Mouse (Mus musculus) CH12.LX (cell line): ENCODE measurements at regions not wholly inside any gene's neighbourhood (a gene's known extent, or its start where the extent isn't known, plus 50 kb on each side); places are given as distances from the start of the nearest gene placed in this dataset.

Experiments used
- DNase-seq: peaks from one replicate; pipeline ENCODE4 v3.0.0-alpha.2; 2013; ENCODE audit errors: extremely low read depth
- H3K27ac ChIP-seq: 2 replicates; pipeline ENCODE4 v1.5.1; 2012; ENCODE audit warnings: low read depth, mild to moderate bottlenecking, control low read depth, moderate library complexity; ENCODE audit not compliant: insufficient read depth
- H3K27me3 ChIP-seq: replicated peaks from 2 replicates; pipeline ENCODE3; 2012; ENCODE audit warnings: inconsistent platforms
- H3K36me3 ChIP-seq, 2 experiments: replicated peaks in 1 of 2; 2 replicates each; pipeline versions ENCODE3 to v1.6.1; 2012; ENCODE audit warnings: inconsistent platforms in 1 of 2, low read length in 1 of 2, mild to moderate bottlenecking in 1 of 2, mixed read lengths in 1 of 2, moderate library complexity in 1 of 2; ENCODE audit not compliant: control insufficient read depth in 1 of 2, insufficient read depth in 1 of 2
- H3K4me1 ChIP-seq, 2 experiments: 2 replicates each; pipeline ENCODE4 v1.6.1; 2012; ENCODE audit warnings: inconsistent platforms in 1 of 2, moderate library complexity in 1 of 2; ENCODE audit not compliant: insufficient read depth in 2 of 2, control insufficient read depth in 1 of 2
- H3K4me2 ChIP-seq: 2 replicates; pipeline ENCODE4 v1.6.1; 2012; ENCODE audit warnings: low read depth, mild to moderate bottlenecking, control low read depth; ENCODE audit not compliant: poor library complexity, insufficient read depth, severe bottlenecking
- H3K4me3 ChIP-seq, 3 experiments: fragments of 150-350 bp in 1 of 3; sonication (generic) in 1 of 3; replicated peaks in 1 of 3; 2 replicates each; pipeline versions ENCODE3 to v1.5.1; 2011 to 2012; ENCODE audit warnings: low read depth in 2 of 3, low read length in 2 of 3, mild to moderate bottlenecking in 2 of 3, moderate library complexity in 2 of 3, control low read depth in 1 of 3, improper control_type of control experiment in 1 of 3, inconsistent platforms in 1 of 3, mixed read lengths in 1 of 3; ENCODE audit not compliant: poor library complexity in 1 of 3
- H3K79me2 ChIP-seq: replicated peaks from 2 replicates; pipeline ENCODE4 v1.6.1; 2012; ENCODE audit warnings: mild to moderate bottlenecking, moderate library complexity; ENCODE audit not compliant: control insufficient read depth, poor library complexity, insufficient read depth, severe bottlenecking; ENCODE audit errors: extremely low read depth
- H3K9ac ChIP-seq: 2 replicates; pipeline ENCODE4 v1.6.1; 2012; ENCODE audit warnings: low read depth, mild to moderate bottlenecking, control low read depth, moderate library complexity; ENCODE audit not compliant: insufficient read depth
- H3K9me3 ChIP-seq: replicated peaks from 2 replicates; pipeline ENCODE3; 2012; ENCODE audit warnings: low read length, inconsistent platforms, mixed read lengths
- BHLHE40 ChIP-seq: IDR thresholded peaks from 2 replicates; pipeline ENCODE4 v1.6.1; 2011; ENCODE audit warnings: mild to moderate bottlenecking, low read depth, low read length, improper control_type of control experiment
- CHD1 ChIP-seq: IDR thresholded peaks from 2 replicates; pipeline ENCODE4 v1.6.1; 2012; ENCODE audit warnings: low read depth, low read length, improper control_type of control experiment, inconsistent platforms
- CTCF ChIP-seq, 2 experiments: IDR thresholded peaks in 1 of 2; conservative IDR thresholded peaks in 1 of 2; 2 replicates each; pipeline ENCODE4 v1.5.1; 2011 to 2012; ENCODE audit warnings: low read depth in 2 of 2, low read length in 2 of 2, improper control_type of control experiment in 1 of 2, inconsistent platforms in 1 of 2, mild to moderate bottlenecking in 1 of 2, moderate library complexity in 1 of 2
- ELF1 ChIP-seq: IDR thresholded peaks from 2 replicates; pipeline ENCODE4 v1.6.1; 2014; ENCODE audit warnings: low read depth, mild to moderate bottlenecking, inconsistent platforms, low read length, improper control_type of control experiment
- ETS1 ChIP-seq: conservative IDR thresholded peaks from 2 replicates; pipeline ENCODE4 v1.6.1; 2012; ENCODE audit warnings: low read depth, mild to moderate bottlenecking, inconsistent platforms, low read length, improper control_type of control experiment, moderate library complexity
- GABPA ChIP-seq: IDR thresholded peaks from 2 replicates; pipeline ENCODE4 v1.6.1; 2012; ENCODE audit warnings: low read depth, low read length, improper control_type of control experiment, inconsistent platforms; ENCODE audit not compliant: insufficient replicate concordance
- IRF4 ChIP-seq: IDR thresholded peaks from 2 replicates; pipeline ENCODE4 v1.6.1; 2014; ENCODE audit warnings: low read depth, mild to moderate bottlenecking, inconsistent platforms, low read length, improper control_type of control experiment
- JUND ChIP-seq: conservative IDR thresholded peaks from 2 replicates; pipeline ENCODE4 v1.6.1; 2011; ENCODE audit warnings: low read depth, low read length, improper control_type of control experiment
- KAT2A ChIP-seq: IDR thresholded peaks from 2 replicates; pipeline ENCODE4 v1.6.1; 2012; ENCODE audit warnings: low read length, improper control_type of control experiment, inconsistent platforms; ENCODE audit not compliant: insufficient replicate concordance
- MAFK ChIP-seq: IDR thresholded peaks from 2 replicates; pipeline ENCODE4 v1.6.1; 2011; ENCODE audit warnings: low read length, improper control_type of control experiment; ENCODE audit not compliant: insufficient replicate concordance
- MAX ChIP-seq: IDR thresholded peaks from 2 replicates; pipeline ENCODE4 v1.6.1; 2011; ENCODE audit warnings: low read length, improper control_type of control experiment
- MEF2A ChIP-seq: IDR thresholded peaks from 2 replicates; pipeline ENCODE4 v1.6.1; 2014; ENCODE audit warnings: low read depth, mild to moderate bottlenecking, inconsistent platforms, low read length, improper control_type of control experiment, borderline replicate concordance
- MXI1 ChIP-seq: IDR thresholded peaks from 2 replicates; pipeline ENCODE4 v1.6.1; 2011; ENCODE audit warnings: mild to moderate bottlenecking, low read depth, low read length, improper control_type of control experiment
- MYC ChIP-seq: IDR thresholded peaks from 2 replicates; pipeline ENCODE4 v1.6.1; 2011; ENCODE audit warnings: low read depth, mild to moderate bottlenecking, improper control_type of control experiment, low read length
- NELFE ChIP-seq: IDR thresholded peaks from 2 replicates; pipeline ENCODE4 v1.6.1; 2011; ENCODE audit warnings: low read depth, low read length, improper control_type of control experiment
- PAX5 ChIP-seq: IDR thresholded peaks from 2 replicates; pipeline ENCODE4 v1.6.1; 2012; ENCODE audit warnings: low read length, inconsistent platforms, mixed read lengths
- RAD21 ChIP-seq: IDR thresholded peaks from 2 replicates; pipeline ENCODE4 v1.6.1; 2011; ENCODE audit warnings: low read depth, mild to moderate bottlenecking, low read length, improper control_type of control experiment, moderate library complexity
- SIN3A ChIP-seq: IDR thresholded peaks from 2 replicates; pipeline ENCODE4 v1.6.1; 2012; ENCODE audit warnings: low read length, improper control_type of control experiment, inconsistent platforms
- TBP ChIP-seq: conservative IDR thresholded peaks from 2 replicates; pipeline ENCODE4 v1.6.1; 2011; ENCODE audit warnings: low read depth, low read length, improper control_type of control experiment
- TCF12 ChIP-seq: IDR thresholded peaks from 2 replicates; pipeline ENCODE4 v1.6.1; 2014; ENCODE audit warnings: low read depth, mild to moderate bottlenecking, inconsistent platforms, low read length, improper control_type of control experiment
- USF1 ChIP-seq: IDR thresholded peaks from 2 replicates; pipeline ENCODE4 v1.6.1; 2014; ENCODE audit warnings: low read depth, mild to moderate bottlenecking, inconsistent platforms, low read length, improper control_type of control experiment
- USF2 ChIP-seq: conservative IDR thresholded peaks from 2 replicates; pipeline ENCODE4 v1.6.1; 2011; ENCODE audit warnings: low read depth, low read length, improper control_type of control experiment
- ZC3H11A ChIP-seq: IDR thresholded peaks from 2 replicates; pipeline ENCODE4 v1.6.1; 2012; ENCODE audit warnings: low read depth, mild to moderate bottlenecking, inconsistent platforms, low read length, improper control_type of control experiment
- ZKSCAN1 ChIP-seq: IDR thresholded peaks from 2 replicates; pipeline ENCODE4 v1.6.1; 2012; ENCODE audit warnings: low read depth, inconsistent platforms, low read length, improper control_type of control experiment, borderline replicate concordance
- ZMIZ1 ChIP-seq: IDR thresholded peaks from 2 replicates; pipeline ENCODE4 v1.6.1; 2012; ENCODE audit warnings: low read depth, mild to moderate bottlenecking, inconsistent platforms, low read length, improper control_type of control experiment
- ZNF384 ChIP-seq: IDR thresholded peaks from 2 replicates; pipeline ENCODE4 v1.6.1; 2012; ENCODE audit warnings: low read depth, low read length, improper control_type of control experiment, inconsistent platforms
- dilution Hi-C: fragments of 300-500 bp; cut with MboI; formaldehyde crosslinking; loops from 2 replicates; pipeline ENCODE4 v1.14.3; 2020; ENCODE audit warnings: low sequenced_read_pairs; ENCODE audit not compliant: extremely low pct_unique_long_range_greater_than_20kb, extremely low pct_ligation_motif_present
- in situ Hi-C: fragments of 300-500 bp; cut with MboI; formaldehyde crosslinking; loops from 3 replicates; pipeline ENCODE4 v1.14.3; 2019; ENCODE audit warnings: low sequenced_read_pairs, low pct_ligation_motif_present, low pct_unique_long_range_greater_than_20kb, mixed read lengths

DNA sequence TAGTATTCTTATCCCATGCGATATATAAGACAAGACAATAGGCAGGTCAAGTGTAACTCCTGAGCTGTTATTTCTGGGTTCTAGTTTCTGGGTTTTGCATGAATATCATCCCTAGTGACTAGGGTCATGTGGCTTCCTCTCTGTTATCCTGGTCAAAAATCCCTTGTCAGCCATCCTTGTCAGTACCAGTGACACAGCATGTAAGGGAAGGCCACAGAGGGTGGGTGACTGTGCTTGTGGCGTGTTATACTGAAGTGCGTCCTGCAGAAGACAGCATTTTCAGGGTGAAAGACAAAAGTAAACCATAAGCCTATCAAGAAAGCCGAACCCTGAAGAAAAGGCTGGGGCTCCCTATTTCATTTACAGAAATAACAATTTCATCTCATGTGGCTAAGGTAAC, 50.7 kb upstream of the Echdc3 start:
- DNase-seq: no peak
- Histone ChIP-seq H3K4me2 (no peak overlapping the region), H3K79me2 (no peaks in the 10 kb centered on the region), H3K36me3 (no peaks in the 10 kb centered on the region), H3K27ac (no peak overlapping the region), H3K9ac (no peak overlapping the region), H3K4me1 (peaks cover 12 to 50% of the 10 kb centered on the region in 2 experiments; a peak in 3 of 4 replicates), H3K4me3 (no peak overlapping the region), H3K27me3 (no peaks in the 10 kb centered on the region), H3K9me3 (peaks cover 13% of the 10 kb centered on the region)
- dilution Hi-C loops: no loop called here
- no peak for TF ChIP-seq ETS1
- TF ChIP-seq PAX5: no peak
- no peak for TF ChIP-seq BHLHE40
- TF ChIP-seq RAD21: no peak
- TF ChIP-seq USF1: no peak
- no peak for TF ChIP-seq ZNF384
- TF ChIP-seq NELFE: no peak
- TF ChIP-seq IRF4: no peak
- no peak for TF ChIP-seq ELF1
- no peak for TF ChIP-seq MEF2A
- TF ChIP-seq MXI1: no peak
- no peak for TF ChIP-seq JUND
- TF ChIP-seq MAX: no peak
- no peak for TF ChIP-seq ZKSCAN1
- in situ Hi-C loops: no loop called here

- Histone ChIP-seq H3K4me2 (no peak overlapping the region), H3K9ac (no peak overlapping the region), H3K27me3 (no peaks in the 10 kb centered on the region), H3K27ac (no peak overlapping the region), H3K36me3 (no peaks in the 10 kb centered on the region), H3K9me3 (peaks cover 13% of the 10 kb centered on the region), H3K79me2 (no peaks in the 10 kb centered on the region), H3K4me3 (no peak overlapping the region), H3K4me1 (peaks cover 8 to 43% of the 10 kb centered on the region in 2 experiments; a peak in 3 of 4 replicates)
- dilution Hi-C loops (no loop called here), in situ Hi-C loops (no loop called here)
- TF ChIP-seq CHD1 (no peak), MYC (no peak), KAT2A (no peak), TCF12 (no peak), GABPA (no peak), ZC3H11A (no peak), TBP (no peak), CTCF (conservative IDR thresholded peaks at IDR 0.05 in 1 of 2, IDR thresholded peaks at IDR 0.05 in 1 of 2; ENCODE audit: low read depth in 2 of 2, low read length in 2 of 2) (no peak), USF2 (no peak), MAX (no peak), MAFK (no peak), ZMIZ1 (no peak), RAD21 (no peak), SIN3A (no peak)
- no peak for DNase-seq
Observed at GRCm38 (mm10) chr2:6264085-6264783, 51.4 kb upstream of the Echdc3 start.
